Mouse (Mus musculus) hindbrain, embryonic 16.5 days (tissue): Measurements from ENCODE around the gene Eipr1. TPM values are rescaled to one million over a fixed set of nuclear protein-coding genes. Genes with fewer than 3 reads are reported as not detected.

Experiments
- ATAC-seq: fragments of 200-750 bp; cut with Nextera tagmentation; 2 replicates; pipeline ENCODE4 v1.8.0; 2017; ENCODE audit warnings: moderate TSS enrichment, moderate library complexity
- H3K27ac ChIP-seq: fragments of 300-500 bp; sonication (generic); 2 replicates; pipeline ENCODE4 v1.5.1; 2014; ENCODE audit warnings: low read depth, mild to moderate bottlenecking, control low read depth, low read length, moderate library complexity
- H3K27me3 ChIP-seq: fragments of 300-500 bp; sonication (generic); replicated peaks from 2 replicates; pipeline ENCODE4 v1.6.1; 2014; ENCODE audit warnings: low read length; ENCODE audit not compliant: control insufficient read depth, insufficient read depth
- H3K36me3 ChIP-seq: fragments of 300-500 bp; sonication (generic); 2 replicates; pipeline ENCODE4 v1.6.1; 2014; ENCODE audit warnings: mild to moderate bottlenecking, low read length, moderate library complexity, mixed read lengths; ENCODE audit not compliant: control insufficient read depth, insufficient read depth
- H3K4me1 ChIP-seq: fragments of 300-500 bp; sonication (generic); 2 replicates; pipeline ENCODE4 v1.6.1; 2014; ENCODE audit warnings: low read depth, low read length; ENCODE audit not compliant: control insufficient read depth, insufficient read depth
- H3K4me2 ChIP-seq: fragments of 300-500 bp; sonication (generic); 2 replicates; pipeline ENCODE4 v1.6.1; 2014; ENCODE audit warnings: mild to moderate bottlenecking, low read length, control low read depth, moderate library complexity
- H3K4me3 ChIP-seq: fragments of 300-500 bp; sonication (generic); 2 replicates; pipeline ENCODE4 v1.5.1; 2014; ENCODE audit warnings: mild to moderate bottlenecking, low read length, control low read depth, moderate library complexity
- H3K9ac ChIP-seq: fragments of 300-500 bp; sonication (generic); 2 replicates; pipeline ENCODE4 v1.6.1; 2014; ENCODE audit warnings: low read depth, mild to moderate bottlenecking, control low read depth, low read length, moderate library complexity
- H3K9me3 ChIP-seq: fragments of 300-500 bp; sonication (generic); 2 replicates; pipeline ENCODE4 v1.6.1; 2014; ENCODE audit warnings: mild to moderate bottlenecking, low read length, moderate library complexity; ENCODE audit not compliant: control insufficient read depth
- WGBS: fragments of 180-500 bp; shearing (Covaris S2); extraction: QIAGEN DNeasy Blood & Tissue Kit; methylation state at CpG from one replicate; pipeline ENCODE4 v1.1.7; 2014; 5-methylcytosine and 5-hydroxymethylcytosine counted together
- polyA plus RNA-seq: library from polyadenylated mRNA; unstranded; fragments of >200 nt; fragmentation: Nextera tagmentation; extraction: Ambion mirVana; gene quantifications from 2 replicates; pipeline ENCODE4 v1.2.1, GENCODE M21; 2015

Eipr1 gene
- polyA plus RNA-seq, 1 experiment from 2014 or later, result 71.7 TPM

- Histone ChIP-seq H3K36me3 (no peaks in the 10 kb centered on the region), H3K9me3 (no peaks in the 10 kb centered on the region), H3K4me3 (no peak overlapping the region), H3K9ac (no peak overlapping the region), H3K4me2 (no peak overlapping the region), H3K27me3 (no peaks in the 10 kb centered on the region), H3K27ac (no peak overlapping the region), H3K4me1 (no peaks in the 10 kb centered on the region; the same call in 1 of the 2 replicates)
- WGBS, result 83% methylated on average over 4 of the region's 4 CpGs
- ATAC-seq, result no peak
Observed at GRCm38 (mm10) chr12:28900341-28900740, 148.7 kb downstream of the Eipr1 start.

GRCm38 (mm10) chr12:28902132-28902531 is 150.5 kb downstream of the Eipr1 start:
- H3K27me3 ChIP-seq, result no peaks in the 10 kb centered on the region
- no peak overlapping the region for H3K9ac ChIP-seq
- WGBS, result 89% methylated on average over 3 of the region's 3 CpGs
- no peak overlapping the region for H3K4me2 ChIP-seq
- H3K4me3 ChIP-seq, result no peak overlapping the region
- no peak for ATAC-seq
- no peaks in the 10 kb centered on the region for H3K9me3 ChIP-seq
- H3K27ac ChIP-seq, result no peak overlapping the region
- H3K4me1 ChIP-seq, result peaks cover 7% of the 10 kb centered on the region
- H3K36me3 ChIP-seq, result no peaks in the 10 kb centered on the region

GRCm38 (mm10) chr12:28903082-28903481 is 151.5 kb downstream of the Eipr1 start:
- ATAC-seq, result no peak
- WGBS, result 81% methylated on average over 4 of the region's 4 CpGs
- H3K4me3 ChIP-seq, result no peak overlapping the region
- no peak overlapping the region for H3K27ac ChIP-seq
- H3K4me1 ChIP-seq, result peaks cover 16% of the 10 kb centered on the region
- no peak overlapping the region for H3K4me2 ChIP-seq
- H3K9me3 ChIP-seq, result no peaks in the 10 kb centered on the region
- H3K36me3 ChIP-seq, result no peaks in the 10 kb centered on the region
- no peaks in the 10 kb centered on the region for H3K27me3 ChIP-seq
- H3K9ac ChIP-seq, result no peak overlapping the region

GRCm38 (mm10) chr12:28905486-28905885 is 153.9 kb downstream of the Eipr1 start:
- H3K4me3 ChIP-seq, result no peak overlapping the region
- H3K9ac ChIP-seq, result no peak overlapping the region
- H3K4me2 ChIP-seq, result no peak overlapping the region
- no peaks in the 10 kb centered on the region for H3K27me3 ChIP-seq
- no peaks in the 10 kb centered on the region for H3K36me3 ChIP-seq
- no peak for ATAC-seq
- no peak overlapping the region for H3K27ac ChIP-seq
- WGBS, result 86% methylated on average over 6 of the region's 6 CpGs
- no peaks in the 10 kb centered on the region for H3K9me3 ChIP-seq
- peaks cover 16% of the 10 kb centered on the region for H3K4me1 ChIP-seq

- no peak overlapping the region for H3K4me2 ChIP-seq
- H3K9me3 ChIP-seq, result no peaks in the 10 kb centered on the region
- H3K9ac ChIP-seq, result no peak overlapping the region
- 89% methylated on average over 1 of the region's 1 CpGs for WGBS
- H3K27ac ChIP-seq, result no peak overlapping the region
- peaks cover 16% of the 10 kb centered on the region for H3K4me1 ChIP-seq
- H3K27me3 ChIP-seq, result no peaks in the 10 kb centered on the region
- no peaks in the 10 kb centered on the region for H3K36me3 ChIP-seq
- H3K4me3 ChIP-seq, result no peak overlapping the region
- no peak for ATAC-seq
Observed at GRCm38 (mm10) chr12:28906016-28906415, 154.4 kb downstream of the Eipr1 start.

GRCm38 (mm10) chr12:28906809-28907297 is 155.2 kb downstream of the Eipr1 start:
- H3K9ac ChIP-seq, result peak overlapping the region; percentile 37; the same call in 1 of the 2 replicates
- WGBS, result 9% methylated on average over 7 of the region's 7 CpGs

GRCm38 (mm10) chr12:28907814-28908213 is 156.2 kb downstream of the Eipr1 start:
- Histone ChIP-seq H3K4me3 (no peak overlapping the region), H3K4me2 (no peak overlapping the region), H3K27me3 (no peaks in the 10 kb centered on the region), H3K4me1 (peaks cover 21% of the 10 kb centered on the region), H3K36me3 (no peaks in the 10 kb centered on the region), H3K27ac (peak overlapping the region; percentile 26; the same call in 1 of the 2 replicates), H3K9ac (peak overlapping the region; percentile 0; the same call in 1 of the 2 replicates), H3K9me3 (no peaks in the 10 kb centered on the region)
- ATAC-seq, result no peak
- WGBS, result 30% methylated on average over 9 of the region's 9 CpGs

More at GRCm38 (mm10) chr12:28906809-28907297, 155.2 kb downstream of the Eipr1 start:
- Histone ChIP-seq H3K4me2 (peak overlapping the region; percentile 41), H3K4me3 (no peak overlapping the region), H3K9me3 (no peaks in the 10 kb centered on the region), H3K4me1 (peaks cover 16% of the 10 kb centered on the region), H3K36me3 (no peaks in the 10 kb centered on the region), H3K27me3 (no peaks in the 10 kb centered on the region), H3K27ac (peak overlapping the region; percentile 55)
- ATAC-seq, result peak; percentile 60

GRCm38 (mm10) chr12:28909851-28910250 is 158.2 kb downstream of the Eipr1 start:
- ATAC-seq, result no peak
- Histone ChIP-seq H3K4me2 (no peak overlapping the region), H3K4me3 (no peak overlapping the region), H3K36me3 (no peaks in the 10 kb centered on the region), H3K9me3 (no peaks in the 10 kb centered on the region), H3K27ac (peak overlapping the region; percentile 6; the same call in 1 of the 2 replicates), H3K27me3 (no peaks in the 10 kb centered on the region), H3K9ac (no peak overlapping the region), H3K4me1 (peaks cover 21% of the 10 kb centered on the region)
- WGBS, result 57% methylated on average over 5 of the region's 5 CpGs

GRCm38 (mm10) chr12:28910568-28910967 is 159.0 kb downstream of the Eipr1 start:
- no peaks in the 10 kb centered on the region for H3K27me3 ChIP-seq
- H3K9me3 ChIP-seq, result no peaks in the 10 kb centered on the region
- H3K4me2 ChIP-seq, result no peak overlapping the region
- WGBS, result 37% methylated on average over 8 of the region's 8 CpGs
- peak; percentile 55 for ATAC-seq
- H3K27ac ChIP-seq, result no peak overlapping the region
- H3K9ac ChIP-seq, result no peak overlapping the region
- H3K36me3 ChIP-seq, result no peaks in the 10 kb centered on the region
- no peak overlapping the region for H3K4me3 ChIP-seq
- peaks cover 21% of the 10 kb centered on the region for H3K4me1 ChIP-seq
